Mouse (Mus musculus): ENCODE data around the gene Prame. TPM values are rescaled to one million over a fixed set of nuclear protein-coding genes. Genes with fewer than 3 reads are reported as not detected.
"Not testable (repeated sequence)": the region's sequence is repeated elsewhere in the genome, so short reads cannot be mapped to it uniquely, and the experiment has no call there.

Prame gene
- polyA plus RNA-seq, 1 experiment from 2014 or later: not detected

GRCm38 (mm10) chrX:135574261-135574957 is 53.1 kb downstream of the Prame start:
- not testable (repeated sequence) for H3K9me3 ChIP-seq (replicated peaks; ENCODE audit: low read length); H3K27me3 ChIP-seq (ENCODE audit: insufficient read depth, low read length); H3K4me2 ChIP-seq (ENCODE audit: low read length); H3K9ac ChIP-seq (ENCODE audit: low read depth, low read length); H3K4me3 ChIP-seq (replicated peaks; ENCODE audit: low read depth, low read length); H3K27ac ChIP-seq; H3K36me3 ChIP-seq (ENCODE audit: insufficient read depth, low read length); H3K4me1 ChIP-seq (replicated peaks; ENCODE audit: insufficient read depth, low read length)
- peak; percentile 36 for DNase-seq (ENCODE audit: low spot score)
- WGBS: 28% methylated on average over 8 of the region's 8 CpGs
- peak; percentile 17; the same call in 1 of the 2 replicates for TF ChIP-seq CTCF (IDR thresholded peaks at IDR 0.05; ENCODE audit: low read depth)
- peak; percentile 82 for ATAC-seq (replicated peaks; ENCODE audit: low FRiP score, low read depth)

DNA sequence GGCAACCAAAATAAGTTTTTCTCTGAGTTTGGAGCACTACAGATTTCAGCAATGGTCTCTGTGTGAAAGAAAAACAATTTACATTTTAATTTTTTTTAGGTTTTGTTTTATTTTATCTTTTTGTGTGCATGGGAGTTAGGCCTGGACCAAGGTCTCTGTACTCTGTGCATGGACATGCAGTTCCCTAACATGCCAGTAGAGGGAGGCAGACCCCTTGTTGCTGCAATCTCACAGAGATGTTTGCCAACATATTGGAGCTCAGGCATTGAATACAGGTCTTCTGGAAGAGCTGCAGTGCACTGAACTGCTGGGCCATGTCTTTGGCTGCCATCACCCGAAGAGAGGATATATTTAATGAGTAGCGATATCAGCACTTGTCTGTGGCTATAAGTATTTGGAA is 58.0 kb downstream of the Prame start:
- not testable (repeated sequence) for H3K27me3 ChIP-seq (ENCODE audit: insufficient read depth, low read length); H3K36me3 ChIP-seq (ENCODE audit: insufficient read depth, low read length); H3K27ac ChIP-seq; H3K9ac ChIP-seq (ENCODE audit: low read depth, low read length); H3K9me3 ChIP-seq (replicated peaks; ENCODE audit: low read length); H3K4me1 ChIP-seq (replicated peaks; ENCODE audit: insufficient read depth, low read length); H3K4me2 ChIP-seq (ENCODE audit: low read length); H3K4me3 ChIP-seq (replicated peaks; ENCODE audit: low read depth, low read length)
- WGBS: 0% methylated on average over 1 of the region's 2 CpGs
- ATAC-seq (replicated peaks; ENCODE audit: low FRiP score, low read depth) (0 out of 2 replicates have a peak, but pooled peaks have one; percentile 57), DNase-seq (ENCODE audit: low spot score) (peak; percentile 40)
- peak; percentile 74 for TF ChIP-seq CTCF (IDR thresholded peaks at IDR 0.05; ENCODE audit: low read depth)

- H3K4me3 ChIP-seq (replicated peaks; ENCODE audit: low read depth, low read length); ATAC-seq (replicated peaks; ENCODE audit: low FRiP score, low read depth); H3K4me2 ChIP-seq (ENCODE audit: low read length); H3K9ac ChIP-seq (ENCODE audit: low read depth, low read length); H3K27ac ChIP-seq; H3K36me3 ChIP-seq (ENCODE audit: insufficient read depth, low read length); H3K4me1 ChIP-seq (replicated peaks; ENCODE audit: insufficient read depth, low read length); DNase-seq (ENCODE audit: low spot score); H3K9me3 ChIP-seq (replicated peaks; ENCODE audit: low read length); H3K27me3 ChIP-seq (ENCODE audit: insufficient read depth, low read length): not testable (repeated sequence)
- WGBS: 66% methylated on average over 4 of the region's 4 CpGs
Observed at GRCm38 (mm10) chrX:135564934-135565333, 62.6 kb downstream of the Prame start.

Other genes starting within 250 kb of the Prame start
- not detected in 2 replicates for gene Gm7903, start 193.9 kb downstream of the Prame start, polyA plus RNA-seq (2015; fragmentation: Nextera tagmentation; extraction: Ambion mirVana)
- not detected in 2 replicates for gene AV320801, start 133.1 kb downstream of the Prame start, polyA plus RNA-seq (2015; fragmentation: Nextera tagmentation; extraction: Ambion mirVana)
- not detected in 2 replicates for gene Nxf7, start 28.9 kb downstream of the Prame start, polyA plus RNA-seq (2015; fragmentation: Nextera tagmentation; extraction: Ambion mirVana)
- 0.08 TPM in 1 of 2 replicates, not detected in the other for gene Tcp11x2, start 66.1 kb upstream of the Prame start, polyA plus RNA-seq (2015; fragmentation: Nextera tagmentation; extraction: Ambion mirVana)
- not detected in 2 replicates for gene Tmsb15a, start 97.6 kb upstream of the Prame start, polyA plus RNA-seq (2015; fragmentation: Nextera tagmentation; extraction: Ambion mirVana)
- gene Armcx5, start 115.0 kb upstream of the Prame start, polyA plus RNA-seq (2015; fragmentation: Nextera tagmentation; extraction: Ambion mirVana): 9.3 and 9.6 TPM in 2 replicates
- gene Gprasp1, start 115.0 kb upstream of the Prame start, polyA plus RNA-seq (2015; fragmentation: Nextera tagmentation; extraction: Ambion mirVana): 28.0 and 29.8 TPM in 2 replicates
- 36.9 and 39.1 TPM in 2 replicates for gene Bhlhb9, start 169.9 kb upstream of the Prame start, polyA plus RNA-seq (2015; fragmentation: Nextera tagmentation; extraction: Ambion mirVana)
- 14.1 and 15.8 TPM in 2 replicates for gene Gprasp2, start 211.3 kb upstream of the Prame start, polyA plus RNA-seq (2015; fragmentation: Nextera tagmentation; extraction: Ambion mirVana)